Mouse (Mus musculus) spleen, adult 2 months (tissue): ENCODE data around the gene Cmc2.

Source experiments
- CTCF ChIP-seq: fragments of 200-500 bp; IDR thresholded peaks from 2 replicates; pipeline ENCODE4 v1.5.1; 2011; ENCODE audit warnings: mild to moderate bottlenecking, inconsistent platforms; ENCODE audit not compliant: insufficient read depth, insufficient read length, insufficient replicate concordance; ENCODE audit errors: extremely low read depth
- POLR2A ChIP-seq: fragments of 200-500 bp; IDR thresholded peaks from 2 replicates; pipeline ENCODE4 v1.6.1; 2011; ENCODE audit warnings: low read depth, low read length, inconsistent platforms

GRCm38 (mm10) chr8:116951778-116952177 lies 30.5 kb upstream of the Cmc2 start:
- TF ChIP-seq CTCF (no peak), POLR2A (no peak)
